Mouse (Mus musculus): ENCODE data around the gene Kcnj16.

GRCm38 (mm10) chr11:110956665-110957064 lies 11.2 kb upstream of the Kcnj16 start:
- no peak for TF ChIP-seq CTCF (IDR thresholded peaks at IDR 0.05; ENCODE audit: borderline replicate concordance, control insufficient read depth, extremely low read depth, insufficient read depth, low read length, poor library complexity)
- TF ChIP-seq POLR2A (IDR thresholded peaks at IDR 0.05; ENCODE audit: control insufficient read depth, extremely low read depth, insufficient read depth, low read length, poor library complexity) = no peak

Measured in thymus, adult 2 months (tissue).